Mouse (Mus musculus): ENCODE data around the gene Bpifb2. TPM values are rescaled to one million over a fixed set of nuclear protein-coding genes. Genes with fewer than 3 reads are reported as not detected.

Bpifb2 gene
- 0.51 TPM in 1 of 4 replicates, not detected in the others for total RNA-seq (2023; ENCODE audit: inconsistent age)

GRCm38 (mm10) chr2:153874745-153875144 is at the start of gene Bpifb2:
Gene Bpifb2, plus strand, starts transcription at chr2:153875045.

GRCm38 (mm10) chr2:153870984-153871383 is 3.9 kb upstream of the Bpifb2 start, which contains the start of gene Sun5:
Gene Sun5, minus strand, starts transcription at chr2:153871084.

GRCm38 (mm10) chr2:153900088-153900487 is 25.2 kb downstream of the Bpifb2 start, which contains the start of gene Bpifb6:
Gene Bpifb6, plus strand, starts transcription at chr2:153900388.

GRCm38 (mm10) chr2:153917930-153918329 is 43.1 kb downstream of the Bpifb2 start, which contains the start of gene Bpifb3:
Gene Bpifb3, plus strand, starts transcription at chr2:153918230.

GRCm38 (mm10) chr2:153937843-153938242 is 63.0 kb downstream of the Bpifb2 start, which contains the start of gene Bpifb4:
Gene Bpifb4, plus strand, starts transcription at chr2:153938212.

Other genes with a start within 250 kb of the Bpifb2 start
- gene Commd7, start 242.3 kb upstream of the Bpifb2 start, total RNA-seq (2023; ENCODE audit: inconsistent age): 32.1 to 34.8 TPM (median 33.8 TPM) in 4 replicates
- 6.0 to 10.0 TPM (median 7.9 TPM) in 4 replicates for gene Dnmt3b, start 225.6 kb upstream of the Bpifb2 start, total RNA-seq (2023; ENCODE audit: inconsistent age)
- not detected in 4 replicates for gene Dnmt3c, start 178.4 kb upstream of the Bpifb2 start, total RNA-seq (2023; ENCODE audit: inconsistent age)
- gene Mapre1, start 133.8 kb upstream of the Bpifb2 start, total RNA-seq (2023; ENCODE audit: inconsistent age): 130 to 153 TPM (median 139 TPM) in 4 replicates
- gene Efcab8, start 95.1 kb upstream of the Bpifb2 start, total RNA-seq (2023; ENCODE audit: inconsistent age): 0.60 to 2.2 TPM (median 1.2 TPM) in 4 replicates
- gene Sun5, start 4.0 kb upstream of the Bpifb2 start, total RNA-seq (2023; ENCODE audit: inconsistent age): not detected in 4 replicates
- gene Bpifb6, start 25.3 kb downstream of the Bpifb2 start, total RNA-seq (2023; ENCODE audit: inconsistent age): not detected in 4 replicates
- gene Bpifb3, start 43.2 kb downstream of the Bpifb2 start, total RNA-seq (2023; ENCODE audit: inconsistent age): not detected in 4 replicates
- not detected in 4 replicates for gene Bpifb4, start 63.2 kb downstream of the Bpifb2 start, total RNA-seq (2023; ENCODE audit: inconsistent age)
- gene Bpifa6, start 99.9 kb downstream of the Bpifb2 start, total RNA-seq (2023; ENCODE audit: inconsistent age): not detected in 4 replicates
- not detected in 4 replicates for gene Bpifa2, start 133.2 kb downstream of the Bpifb2 start, total RNA-seq (2023; ENCODE audit: inconsistent age)